Mouse (Mus musculus): ENCODE measurements around the gene Cluap1.
A peak's percentile ranks its signal among the peaks of the same experiment; 100 is the strongest.
"Not testable (repeated sequence)": the region's sequence is repeated elsewhere in the genome, so short reads cannot be mapped to it uniquely, and the experiment has no call there.

Gene Cluap1

DNA sequence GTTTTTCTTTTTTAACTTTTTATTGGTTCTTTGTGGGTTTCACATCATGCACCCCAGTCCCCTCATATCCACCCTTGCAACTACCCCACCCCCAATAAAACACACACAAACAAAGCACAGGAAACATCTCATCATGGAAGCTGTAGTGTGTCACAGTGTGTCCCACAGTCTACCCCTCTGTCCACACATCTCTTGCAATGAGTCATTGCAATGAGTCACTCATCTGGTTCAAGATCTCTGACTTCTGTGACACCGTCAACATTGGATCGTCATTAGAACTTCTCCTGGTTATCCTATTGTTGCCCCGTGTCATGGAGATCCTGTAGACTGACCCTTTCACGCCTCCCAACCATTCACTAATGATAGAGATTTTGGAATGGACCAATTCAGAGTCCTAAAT, 26.1 kb downstream of the Cluap1 start:
- DNase-seq (ENCODE audit: low read depth): no peak

DNA sequence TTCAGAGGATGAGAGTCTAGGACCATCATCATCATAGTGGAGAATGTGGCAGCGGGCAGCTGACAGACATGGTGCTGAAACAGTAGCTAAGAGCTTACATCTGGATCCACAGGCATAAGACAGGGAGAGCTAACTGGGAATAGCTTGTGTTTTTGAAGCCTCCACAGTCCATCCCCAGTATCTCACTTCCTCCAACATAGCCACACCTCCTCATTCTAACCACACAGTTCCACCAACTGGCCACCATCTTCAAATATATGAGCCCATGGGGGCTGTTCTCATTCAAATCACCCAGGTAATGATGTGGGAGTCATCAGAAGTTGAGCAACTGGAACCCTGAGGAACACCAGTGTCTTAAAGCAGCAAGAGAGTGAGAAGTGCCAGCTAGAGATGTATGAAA, 42.5 kb downstream of the Cluap1 start:
- no peak for DNase-seq (ENCODE audit: low read depth)

DNA sequence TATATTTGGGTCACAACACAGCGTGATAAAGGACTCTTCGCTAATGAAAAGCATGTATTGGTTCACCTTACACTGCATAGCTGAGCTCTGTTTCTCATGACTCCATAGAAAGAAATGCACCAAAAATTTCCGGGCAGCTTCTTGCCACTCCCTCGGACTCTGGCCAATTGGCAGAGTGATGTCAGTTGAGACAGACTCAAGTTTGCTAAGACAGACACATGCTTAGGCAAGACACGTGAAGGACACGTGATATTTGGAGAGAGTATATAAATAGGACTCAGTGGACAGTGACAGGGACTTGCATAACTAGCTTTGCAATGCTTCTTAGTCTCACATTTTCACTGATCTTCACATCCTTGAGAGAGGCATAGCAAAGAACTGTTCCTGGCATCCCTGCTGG, 47.8 kb downstream of the Cluap1 start:
- peak; percentile 97 for DNase-seq (ENCODE audit: low read depth)

DNA sequence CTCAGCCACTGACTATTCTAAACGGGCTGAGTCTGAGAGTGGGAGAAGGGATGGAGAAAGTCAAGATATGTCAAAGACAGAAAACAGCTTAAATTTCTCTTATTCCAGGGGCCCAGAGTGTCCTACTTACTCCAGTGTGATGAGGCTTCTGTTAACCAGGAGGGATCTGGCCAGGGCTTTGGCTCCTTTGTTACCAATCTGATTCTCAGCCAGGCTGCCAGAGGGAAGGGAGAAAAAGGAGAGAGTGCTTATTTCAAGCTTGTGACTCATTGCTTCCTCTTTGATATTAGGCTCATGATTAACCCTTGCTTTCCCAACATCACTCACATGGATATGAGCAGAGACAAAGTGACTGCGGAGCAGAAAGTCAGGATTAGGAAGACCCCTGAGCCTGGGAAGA, 50.7 kb downstream of the Cluap1 start:
- peak; percentile 81 for DNase-seq (ENCODE audit: low read depth)

DNA sequence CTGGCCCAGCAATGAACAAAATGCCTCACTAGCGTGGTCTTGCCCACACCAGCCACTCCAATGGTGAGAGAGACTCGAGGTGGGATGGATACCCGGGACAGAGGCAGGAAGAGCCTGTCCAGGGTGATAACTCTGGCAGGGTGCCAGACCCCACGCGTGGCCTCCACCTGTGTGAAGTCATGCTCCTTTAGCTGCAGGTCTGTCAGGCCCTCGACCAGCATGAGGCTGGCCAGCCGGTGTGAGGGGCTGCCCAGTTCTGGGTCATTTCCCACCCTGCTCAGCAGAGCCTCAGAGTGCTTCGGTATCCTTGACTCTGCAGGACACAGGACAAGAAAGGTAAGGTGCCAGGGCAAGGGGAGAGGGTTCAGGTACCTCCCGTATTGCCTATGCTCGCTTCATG, 56.4 kb downstream of the Cluap1 start:
- no peak for DNase-seq (ENCODE audit: low read depth)

DNA sequence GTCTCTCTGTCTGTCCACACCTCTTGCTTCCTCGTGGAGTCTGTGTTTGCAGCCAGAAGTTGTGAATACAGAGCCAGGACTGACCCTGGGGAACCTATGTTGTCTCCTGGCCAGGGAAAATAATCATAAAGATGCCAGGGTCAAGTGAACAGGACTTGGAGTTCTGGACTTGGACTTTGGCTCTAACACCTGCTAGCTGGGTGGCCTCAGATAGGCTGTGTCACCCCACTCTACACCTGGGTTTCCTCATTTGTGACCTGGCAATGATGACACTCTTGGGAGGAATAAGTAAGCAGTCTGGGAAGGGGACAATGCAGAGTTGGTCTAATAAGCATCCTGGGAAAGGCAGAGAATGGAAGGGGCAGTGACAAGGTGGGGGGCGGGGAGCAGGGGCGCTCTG, 56.9 kb downstream of the Cluap1 start:
- DNase-seq (ENCODE audit: low read depth): no peak

DNA sequence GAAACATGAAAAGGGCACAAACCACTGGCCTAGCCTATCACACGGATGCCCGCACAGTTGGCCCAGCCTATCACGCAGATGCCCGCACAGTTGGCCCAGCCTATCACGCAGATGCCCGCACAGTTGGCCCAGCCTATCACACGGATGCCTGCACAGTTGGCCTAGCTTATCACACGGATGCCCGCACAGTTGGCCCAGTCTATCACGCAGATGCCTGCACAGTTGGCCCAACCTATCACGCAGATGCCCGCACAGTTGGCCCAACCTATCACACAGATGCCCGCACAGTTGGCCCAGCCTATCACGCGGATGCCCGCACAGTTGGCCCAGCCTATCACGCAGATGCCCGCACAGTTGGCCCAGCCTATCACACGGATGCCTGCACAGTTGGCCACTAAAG, 65.9 kb downstream of the Cluap1 start:
- DNase-seq (ENCODE audit: low read depth): not testable (repeated sequence)

DNA sequence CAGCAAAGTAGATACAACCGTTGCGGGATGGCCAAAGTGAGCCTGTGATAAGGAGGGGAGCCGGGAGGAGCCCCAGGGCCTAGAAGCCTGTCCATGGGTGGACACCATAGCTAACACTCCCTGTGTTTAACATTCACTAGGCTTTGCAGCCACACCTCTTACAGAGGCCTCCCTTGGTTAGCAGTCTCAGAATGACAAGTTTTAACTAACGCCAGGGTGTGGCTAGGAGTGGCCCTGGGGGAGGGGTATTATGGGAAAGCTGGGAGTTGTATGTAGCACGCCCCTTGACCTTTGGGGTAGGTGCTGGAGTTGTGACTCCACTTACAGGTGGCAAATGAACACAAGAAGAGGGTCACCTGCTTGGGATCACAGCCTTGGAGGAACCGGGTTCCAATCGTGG, 67.1 kb downstream of the Cluap1 start:
- DNase-seq (ENCODE audit: low read depth): no peak

DNA sequence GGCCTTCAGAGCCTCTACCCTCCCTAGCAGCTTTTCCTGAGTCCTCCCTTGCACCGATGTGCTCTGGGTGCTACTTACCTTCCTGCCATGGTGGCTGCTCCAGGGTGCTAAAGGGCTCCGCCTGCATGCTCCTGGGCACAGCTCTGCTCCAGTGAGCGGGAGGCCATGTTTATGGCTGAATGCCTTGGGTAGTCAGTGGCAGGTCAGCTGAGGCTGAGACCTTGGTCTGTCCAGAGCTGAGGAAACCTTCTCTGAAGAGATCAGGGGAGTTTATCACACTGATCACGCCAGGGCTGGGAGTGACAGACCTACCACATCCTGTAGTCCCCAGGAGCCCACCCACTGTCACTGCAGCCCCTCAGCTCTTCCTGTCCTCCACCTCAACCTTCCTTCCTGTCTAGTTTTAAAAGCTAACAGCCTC, 67.7 kb downstream of the Cluap1 start, which contains the start of gene Nlrc3:
Gene Nlrc3, minus strand, starts transcription at position 382 of the 421 bp plus-strand sequence.
- no peak for DNase-seq (ENCODE audit: low read depth)

DNA sequence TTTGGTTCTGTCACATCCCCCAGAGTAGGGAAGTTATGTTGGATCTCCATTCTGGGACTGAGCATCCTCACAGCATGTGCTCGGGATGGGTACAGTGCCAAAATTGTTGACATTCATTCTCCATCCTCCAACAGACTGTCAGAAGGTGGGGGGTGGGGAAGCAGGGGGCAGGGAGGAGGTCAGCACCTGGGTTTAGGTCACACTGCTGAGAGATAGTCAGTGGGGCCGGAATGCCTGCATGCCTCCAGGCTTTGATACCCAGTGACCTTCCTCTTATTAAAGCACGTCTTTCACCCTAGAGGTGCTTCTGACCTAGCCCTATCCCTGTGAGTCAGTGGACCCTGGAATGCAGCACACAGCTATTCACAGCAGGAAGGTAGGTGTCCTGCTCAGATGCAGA, 68.1 kb downstream of the Cluap1 start:
- no peak for DNase-seq (ENCODE audit: low read depth)

DNA sequence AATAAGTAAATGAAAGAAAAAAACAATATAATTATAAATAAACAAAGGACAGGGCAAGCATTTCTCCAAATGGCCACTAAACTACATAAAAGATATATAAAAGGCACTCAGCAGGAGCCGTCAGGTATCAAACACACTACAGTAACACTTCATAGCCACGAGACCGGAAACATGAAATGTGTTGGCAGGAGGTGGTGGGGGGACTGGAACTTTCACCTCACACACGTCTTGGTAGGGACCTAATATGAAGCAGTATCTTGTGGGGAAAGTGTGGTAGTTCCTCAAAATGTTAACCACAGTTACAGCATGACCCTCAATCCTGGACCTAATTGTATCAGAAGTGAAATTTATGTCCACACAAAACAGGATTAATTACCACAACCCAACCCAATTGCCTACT, 73.6 kb downstream of the Cluap1 start:
- DNase-seq (ENCODE audit: low read depth): no peak

DNA sequence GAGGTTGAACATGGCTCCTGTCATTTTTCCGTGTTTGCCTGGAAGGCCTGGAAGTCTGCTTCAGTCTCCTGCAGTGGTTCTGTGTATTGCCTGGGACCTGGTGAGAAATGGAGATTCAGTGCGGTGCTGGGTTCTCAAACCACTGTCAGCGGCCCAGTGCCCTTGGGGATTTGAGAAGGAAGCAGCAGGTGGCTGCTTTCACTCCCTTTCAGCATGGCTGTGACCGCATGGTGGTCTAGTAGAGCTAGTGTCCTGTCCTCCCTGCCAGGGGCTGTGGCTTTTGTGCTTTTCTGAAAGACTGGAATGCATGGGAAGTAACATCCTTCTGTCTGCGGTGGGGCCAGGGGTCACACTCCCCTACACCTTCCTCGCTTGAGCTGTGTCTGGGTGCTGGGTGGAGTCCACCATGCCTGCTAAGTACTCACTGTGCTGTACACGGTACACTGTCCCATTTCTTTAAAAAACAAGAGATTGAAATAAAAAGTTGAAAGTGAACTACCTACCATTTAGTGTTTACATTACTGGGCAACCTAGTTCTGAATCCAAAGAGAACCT, 74.6 kb downstream of the Cluap1 start:
- DNase-seq (ENCODE audit: low read depth): no peak

DNA sequence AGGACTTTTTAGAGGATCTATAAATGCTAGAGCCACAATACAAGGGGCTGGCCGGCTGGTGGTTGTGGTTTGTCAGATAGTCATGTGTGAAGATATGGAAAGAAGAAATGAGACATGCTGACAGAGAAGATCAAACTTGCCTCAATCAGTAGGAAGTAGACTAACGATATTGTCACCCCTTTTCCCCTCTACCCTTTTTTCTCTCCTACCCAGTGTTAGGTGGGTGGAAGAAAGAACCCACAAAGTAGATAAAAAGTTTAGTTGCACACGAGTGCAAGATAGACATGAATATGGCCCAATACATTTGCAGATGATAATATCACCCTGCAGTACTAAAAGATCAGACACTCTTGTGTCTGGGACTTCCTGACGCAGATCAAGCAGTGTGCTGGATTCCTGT, 79.8 kb downstream of the Cluap1 start:
- no peak for DNase-seq (ENCODE audit: low read depth)

Measured in NIH3T3 (cell line).